Mouse (Mus musculus) cerebellum, adult 9-11 months (tissue): ENCODE measurements around the gene Slc7a7.

Experiments used
- DNase-seq: peaks from one replicate; pipeline ENCODE4 v3.0.0; 2022

Gene Slc7a7

GRCm38 (mm10) chr14:54409980-54410810 lies 7.4 kb downstream of the Slc7a7 start:
- no peak for DNase-seq

- no peak for DNase-seq
These were observed 8.4 kb downstream of the Slc7a7 start for GRCm38 (mm10) chr14:54409057-54409645.

- DNase-seq: no peak
These were observed 9.1 kb downstream of the Slc7a7 start for GRCm38 (mm10) chr14:54408336-54409056.

- DNase-seq: no peak
These were observed 15.9 kb downstream of the Slc7a7 start for GRCm38 (mm10) chr14:54401723-54402122.

GRCm38 (mm10) chr14:54398921-54399382 lies 18.6 kb downstream of the Slc7a7 start:
- no peak for DNase-seq

GRCm38 (mm10) chr14:54398528-54398916 lies 19.1 kb downstream of the Slc7a7 start:
- no peak for DNase-seq

GRCm38 (mm10) chr14:54397872-54398527 lies 19.6 kb downstream of the Slc7a7 start:
- DNase-seq: no peak

- no peak for DNase-seq
These were observed 20.9 kb downstream of the Slc7a7 start for GRCm38 (mm10) chr14:54396685-54397084.

- no peak for DNase-seq
These were observed 23.3 kb downstream of the Slc7a7 start for GRCm38 (mm10) chr14:54394309-54394708.

- DNase-seq: no peak
These were observed 23.8 kb downstream of the Slc7a7 start for GRCm38 (mm10) chr14:54393794-54394193.

- DNase-seq: no peak
These were observed 26.7 kb downstream of the Slc7a7 start for GRCm38 (mm10) chr14:54390843-54391242.

GRCm38 (mm10) chr14:54387546-54387945 lies 30.0 kb downstream of the Slc7a7 start:
- no peak for DNase-seq

GRCm38 (mm10) chr14:54385968-54386618 lies 31.5 kb downstream of the Slc7a7 start:
- DNase-seq: no peak

GRCm38 (mm10) chr14:54384396-54384795 lies 33.2 kb downstream of the Slc7a7 start:
- DNase-seq: no peak

- no peak for DNase-seq
These were observed 34.2 kb downstream of the Slc7a7 start for GRCm38 (mm10) chr14:54383355-54383771.

GRCm38 (mm10) chr14:54382641-54383040 lies 34.9 kb downstream of the Slc7a7 start:
- no peak for DNase-seq

GRCm38 (mm10) chr14:54381816-54382215 lies 35.8 kb downstream of the Slc7a7 start:
- no peak for DNase-seq

- DNase-seq: no peak
These were observed 37.0 kb downstream of the Slc7a7 start for GRCm38 (mm10) chr14:54380616-54381015.

- no peak for DNase-seq
These were observed 38.0 kb downstream of the Slc7a7 start for GRCm38 (mm10) chr14:54379571-54379970.

- DNase-seq: no peak
These were observed 40.4 kb downstream of the Slc7a7 start for GRCm38 (mm10) chr14:54377166-54377565.

- DNase-seq: no peak
These were observed 41.7 kb downstream of the Slc7a7 start for GRCm38 (mm10) chr14:54375916-54376315.

- no peak for DNase-seq
These were observed 44.7 kb downstream of the Slc7a7 start for GRCm38 (mm10) chr14:54372923-54373322.

- DNase-seq: no peak
These were observed 46.1 kb downstream of the Slc7a7 start for GRCm38 (mm10) chr14:54371460-54371859.
